Mouse (Mus musculus): ENCODE results near the gene Dennd4b.

Dennd4b gene

DNA sequence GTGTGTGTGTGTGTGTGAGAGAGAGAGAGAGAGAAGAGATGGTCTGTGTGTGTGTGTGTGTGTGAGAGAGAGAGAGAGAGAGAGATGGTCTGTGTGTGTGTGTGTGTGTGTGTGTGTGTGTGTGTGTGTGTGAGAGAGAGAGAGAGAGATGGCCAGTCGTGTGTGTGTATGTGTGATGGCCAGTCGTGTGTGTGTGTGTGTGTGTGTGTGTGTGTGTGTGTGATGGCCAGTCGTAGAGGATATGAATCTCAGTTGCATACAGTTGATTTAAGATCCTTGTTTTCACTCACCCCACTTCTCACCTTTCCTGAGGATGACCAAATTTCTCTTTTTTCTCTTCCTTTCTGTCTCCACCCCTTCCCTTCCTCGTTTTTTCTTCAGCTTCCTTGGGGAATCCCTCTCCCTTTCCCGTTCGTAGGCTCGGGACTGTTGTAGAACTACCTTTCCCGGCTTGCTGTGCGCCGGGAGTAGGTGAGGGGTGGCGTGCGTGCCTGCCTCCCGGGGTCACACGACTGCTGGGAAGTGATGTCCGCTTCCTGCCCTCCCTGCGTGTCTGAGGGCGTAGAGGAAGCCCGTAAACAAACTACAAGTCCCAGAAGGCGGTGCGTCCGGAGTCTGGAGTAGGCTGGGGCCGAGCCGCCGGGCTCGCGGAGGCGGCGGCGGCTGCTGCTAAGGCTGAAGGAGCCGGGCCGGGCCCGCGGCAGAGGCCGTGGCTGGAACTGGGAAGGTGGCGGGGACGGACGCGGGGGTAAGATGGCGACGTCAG lies 11.1 kb upstream of the Dennd4b start, which contains the start of gene Crtc2:
Gene Crtc2 (plus strand): TSS at position 511 of the 766 bp plus-strand sequence.
- DNase-seq, result peak; percentile 94 to 95

GRCm38 (mm10) chr3:90254419-90255193 lies 10.4 kb upstream of the Dennd4b start:
- no peak for DNase-seq

DNA sequence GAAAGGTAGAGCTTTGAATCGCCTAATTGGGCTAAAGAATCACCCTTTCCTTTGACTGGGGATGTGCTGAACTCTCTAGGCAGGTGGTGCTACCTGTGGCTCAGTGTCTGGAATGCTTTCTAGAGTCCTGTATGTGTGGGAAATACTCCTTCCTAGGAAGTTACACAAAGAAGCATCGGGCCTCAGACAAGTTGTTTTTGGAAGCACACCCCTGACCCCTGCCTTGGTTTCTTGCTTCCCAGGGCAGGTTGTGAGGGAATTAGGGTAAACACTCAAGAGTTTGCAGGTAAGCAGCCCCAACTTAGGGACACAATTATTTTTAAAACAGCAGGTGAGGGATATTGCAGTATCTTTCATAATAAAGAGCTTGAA lies 9.8 kb upstream of the Dennd4b start:
- no peak for DNase-seq

- no peak for DNase-seq
These were observed 9.1 kb upstream of the Dennd4b start for GRCm38 (mm10) chr3:90255784-90256353.

DNA sequence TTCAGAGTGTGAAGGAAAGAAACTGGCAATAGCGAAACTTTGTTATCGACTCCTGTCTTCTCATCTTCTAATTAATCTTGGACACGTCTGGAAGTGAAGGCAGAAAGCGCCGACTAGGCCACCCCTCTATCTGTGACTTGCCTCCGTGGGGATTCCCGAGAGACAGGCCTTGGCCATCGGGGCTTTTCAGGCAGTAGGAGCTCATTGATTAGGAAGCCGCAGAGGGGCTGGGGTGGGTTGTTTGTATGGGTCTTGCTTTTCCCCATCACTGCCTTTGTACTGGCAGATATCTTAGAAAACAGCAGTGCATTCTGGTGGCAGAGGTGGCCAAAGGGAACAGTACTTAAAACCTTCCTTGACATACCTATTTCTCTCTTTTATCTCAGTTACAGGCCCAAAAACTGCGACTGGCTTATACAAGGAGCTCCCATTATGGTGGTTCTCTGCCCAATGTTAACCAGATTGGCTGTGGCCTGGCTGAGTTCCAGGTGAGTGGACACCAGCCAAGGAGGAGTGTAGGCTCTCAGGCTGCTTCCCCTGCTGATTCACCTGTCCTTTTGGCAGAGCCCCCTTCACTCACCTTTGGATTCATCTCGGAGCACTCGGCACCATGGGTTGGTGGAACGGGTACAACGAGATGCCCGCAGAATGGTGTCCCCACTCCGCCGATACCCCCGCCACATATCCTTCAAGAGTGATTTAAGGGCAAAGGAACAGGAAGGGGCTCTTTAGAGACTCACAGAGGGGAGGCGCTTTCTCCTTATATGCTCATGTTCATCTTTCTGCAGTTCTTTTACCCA lies 8.1 kb upstream of the Dennd4b start:
- DNase-seq, result peak; percentile 98

DNA sequence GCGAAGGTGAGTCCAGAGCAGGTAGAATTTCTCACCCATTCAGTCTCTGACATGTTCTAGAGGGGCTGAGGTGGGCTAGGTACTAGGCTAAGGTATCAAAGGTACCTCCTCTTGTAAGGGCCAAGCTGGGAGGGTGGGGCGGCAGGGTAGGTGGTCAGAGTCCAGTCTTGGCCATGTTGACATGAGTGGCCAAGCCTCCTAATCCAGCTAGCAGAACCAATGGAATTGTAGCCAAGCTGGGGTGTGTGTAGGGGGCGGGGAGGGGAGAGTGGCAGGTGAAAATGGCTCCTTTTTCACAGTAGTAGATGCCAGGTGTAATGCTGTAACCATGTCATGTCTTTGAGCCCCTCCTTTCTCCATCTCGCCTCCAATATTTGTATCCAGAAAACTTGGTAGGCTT lies 6.5 kb upstream of the Dennd4b start:
- DNase-seq, result no peak

GRCm38 (mm10) chr3:90263121-90263771 lies 1.7 kb upstream of the Dennd4b start:
- no peak for DNase-seq

DNA sequence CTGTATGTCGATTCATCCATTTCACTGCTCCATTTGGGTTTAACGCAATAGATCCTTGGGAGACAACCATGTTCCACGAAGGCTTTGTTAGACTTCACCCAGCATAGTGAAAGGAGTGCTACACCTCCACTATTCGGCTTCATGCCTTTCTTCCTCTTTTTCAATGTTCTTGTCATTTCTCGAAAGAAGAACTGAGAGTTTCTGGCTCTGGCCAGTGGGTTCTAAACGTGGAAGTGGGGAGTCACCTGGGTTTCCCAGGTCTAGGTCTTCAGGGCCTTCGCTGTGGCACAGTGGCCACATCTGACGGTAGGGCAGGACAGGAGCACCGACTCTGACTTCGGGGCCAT lies 325 bp upstream of the Dennd4b start:
- peak in 1 of 2 experiments; percentile 34 for DNase-seq

DNA sequence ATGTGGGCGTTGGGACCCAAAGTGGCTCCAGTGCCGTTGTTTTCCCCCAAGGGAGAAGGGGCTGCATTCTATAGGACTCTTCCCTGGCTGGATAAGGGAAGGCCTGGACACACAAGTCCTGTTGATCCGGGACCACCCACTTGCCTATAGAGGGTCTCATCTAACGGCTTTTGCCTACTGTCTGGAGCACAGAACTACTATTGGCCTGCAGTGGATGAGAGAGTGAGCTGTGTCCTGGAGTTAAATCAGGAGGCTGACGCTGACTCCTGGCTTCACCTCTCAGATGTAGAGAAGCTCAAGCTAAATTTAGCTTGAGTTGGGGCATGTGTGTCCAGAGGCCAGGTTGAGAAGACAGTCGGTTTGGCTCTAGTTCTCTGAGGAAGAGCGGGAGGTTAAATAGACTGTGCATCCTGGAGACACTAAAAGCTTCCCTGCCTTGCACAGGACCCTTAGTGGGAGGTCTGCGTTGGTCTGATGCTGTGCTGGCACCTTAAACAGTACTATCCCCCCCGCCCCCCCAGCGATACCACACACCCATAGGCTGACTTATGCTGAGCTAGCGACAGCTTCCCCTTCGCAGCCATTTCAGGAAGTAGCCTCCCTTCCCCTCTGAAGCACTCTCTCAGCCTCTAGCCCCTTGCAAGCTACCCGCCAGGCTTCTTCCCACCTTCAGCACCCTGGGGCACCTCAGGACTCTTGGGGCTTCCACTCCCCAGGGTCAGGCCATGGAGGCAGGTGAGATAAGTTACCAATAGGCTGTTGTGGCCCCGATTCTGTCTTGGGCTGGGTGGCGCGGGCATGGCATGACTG lies 1.2 kb downstream of the Dennd4b start:
- DNase-seq, result peak; percentile 33 to 59

DNA sequence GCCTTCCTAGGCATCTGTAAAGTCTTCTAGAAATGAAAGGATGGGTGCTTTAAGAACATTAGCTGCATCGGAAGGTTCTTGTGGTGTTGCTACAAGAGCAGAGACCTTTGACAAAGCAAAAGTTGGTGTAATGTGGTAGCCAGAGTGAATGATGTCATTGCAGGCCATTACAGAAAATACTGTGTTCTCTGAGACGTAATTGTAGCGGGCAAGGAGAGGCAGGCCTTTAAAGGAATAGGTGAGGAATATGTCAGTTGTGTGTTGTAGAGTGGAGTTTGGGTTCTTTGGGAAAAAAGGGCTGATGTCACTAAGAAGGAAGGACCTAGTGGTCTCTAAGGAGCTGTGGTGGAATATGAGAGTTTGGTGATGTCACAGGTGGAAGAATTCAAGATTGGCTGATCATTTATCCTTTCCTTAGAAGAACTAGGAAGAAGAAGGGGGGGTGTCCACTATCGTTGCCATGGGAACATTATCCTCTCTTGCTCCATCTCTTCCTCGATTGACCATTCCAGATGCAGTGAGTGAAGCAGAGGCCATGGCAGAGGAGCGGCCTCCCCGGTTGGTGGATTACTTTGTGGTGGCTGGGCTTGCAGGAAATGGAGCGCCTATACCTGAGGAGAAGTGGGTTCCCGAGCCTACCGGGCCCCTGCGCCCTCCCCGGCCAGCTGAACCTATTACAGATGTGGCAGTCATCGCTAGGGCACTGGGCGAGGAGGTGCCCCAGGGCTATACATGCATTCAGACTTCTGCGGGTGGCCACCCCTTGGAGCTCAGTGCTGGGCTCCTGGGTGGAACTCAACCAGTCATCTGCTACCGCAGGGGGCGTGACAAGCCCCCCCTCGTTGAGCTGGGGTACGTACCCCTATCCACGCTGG lies 2.2 kb downstream of the Dennd4b start:
- DNase-seq, result peak in 1 of 2 experiments; percentile 2

- peak in 1 of 2 experiments; percentile 2 for DNase-seq
These were observed 3.2 kb downstream of the Dennd4b start for GRCm38 (mm10) chr3:90268190-90268589.

DNA sequence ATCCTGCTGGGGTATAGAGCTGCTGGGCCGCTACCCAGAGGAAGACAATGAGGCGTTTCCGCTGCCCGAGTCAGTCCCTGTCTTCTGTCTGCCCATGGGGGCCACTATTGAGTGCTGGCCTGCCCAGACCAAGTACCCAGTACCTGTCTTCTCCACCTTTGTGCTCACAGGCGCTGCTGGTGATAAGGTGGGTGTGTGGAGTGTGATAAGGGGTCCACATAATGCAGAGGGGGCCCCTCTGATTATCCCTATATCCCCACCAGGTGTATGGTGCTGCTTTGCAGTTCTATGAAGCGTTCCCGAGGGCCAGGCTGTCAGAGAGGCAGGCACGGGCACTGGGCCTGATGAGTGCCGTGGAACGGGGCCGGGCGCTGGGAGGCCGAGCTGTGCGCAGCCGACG lies 4.0 kb downstream of the Dennd4b start:
- DNase-seq, result no peak

DNA sequence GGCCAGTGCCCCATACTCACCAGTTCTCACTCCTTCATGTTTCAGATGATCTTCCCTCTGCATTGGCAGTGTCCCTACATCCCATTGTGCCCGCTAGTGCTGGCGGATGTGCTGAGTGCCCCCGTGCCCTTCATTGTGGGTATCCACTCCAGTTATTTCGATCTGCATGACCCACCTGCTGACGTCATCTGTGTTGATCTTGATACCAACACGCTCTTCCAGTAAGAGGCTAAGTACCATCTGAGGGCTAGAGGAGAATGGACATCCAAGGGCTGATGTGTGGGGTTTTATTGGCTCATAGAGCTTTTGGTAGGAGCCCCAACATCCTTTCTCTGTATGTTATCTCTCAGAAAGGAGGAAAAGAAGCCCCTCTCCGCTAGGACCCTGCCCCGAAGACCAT lies 5.8 kb downstream of the Dennd4b start:
- no peak for DNase-seq

GRCm38 (mm10) chr3:90272170-90272569 lies 7.2 kb downstream of the Dennd4b start:
- DNase-seq, result no peak

DNA sequence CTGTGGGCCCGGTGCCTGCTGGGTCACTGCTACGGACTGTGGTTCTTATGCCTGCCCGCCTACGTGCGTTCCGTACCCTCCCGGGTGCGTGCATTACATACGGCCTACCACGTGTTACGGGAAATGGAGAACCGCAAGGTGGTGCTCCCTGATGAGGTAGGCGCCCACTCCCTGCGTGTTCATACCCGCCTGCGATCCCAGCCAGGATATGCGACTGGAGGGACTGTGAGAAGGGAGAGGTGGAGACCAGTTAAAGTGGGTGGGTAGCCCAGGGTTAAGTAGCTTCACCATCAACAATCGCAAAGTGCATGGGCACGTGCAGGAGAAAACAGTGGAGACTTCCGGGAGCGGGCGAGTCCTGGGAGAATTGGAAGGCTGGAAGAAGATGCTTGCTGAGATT lies 8.9 kb downstream of the Dennd4b start:
- no peak for DNase-seq

GRCm38 (mm10) chr3:90275286-90275685 lies 10.3 kb downstream of the Dennd4b start:
- DNase-seq, result peak; percentile 74 to 79

- DNase-seq, result no peak
These were observed 11.9 kb downstream of the Dennd4b start for GRCm38 (mm10) chr3:90276858-90277257.

DNA sequence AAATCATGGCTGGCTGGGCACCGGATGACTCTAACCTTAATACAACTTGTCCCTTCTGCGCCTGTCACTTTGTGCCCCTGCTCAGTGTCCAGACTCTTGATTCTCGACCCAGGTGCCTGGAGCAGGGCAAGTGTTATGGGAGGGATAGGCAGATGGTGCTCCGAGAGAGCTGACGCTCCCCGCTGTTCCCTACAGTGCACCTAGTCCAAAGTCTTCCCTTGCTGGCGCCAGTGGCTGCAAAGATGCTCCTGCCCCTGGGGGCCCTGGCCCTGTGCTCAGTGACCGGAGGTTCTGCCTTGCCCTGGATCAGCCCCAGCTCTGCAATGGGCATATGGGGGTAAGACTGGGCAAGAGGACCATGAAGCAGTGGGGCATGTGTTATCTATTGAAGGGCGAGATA lies 12.8 kb downstream of the Dennd4b start:
- peak; percentile 86 to 87 for DNase-seq

- DNase-seq, result no peak
These were observed 13.2 kb downstream of the Dennd4b start for GRCm38 (mm10) chr3:90278211-90278610.

DNA sequence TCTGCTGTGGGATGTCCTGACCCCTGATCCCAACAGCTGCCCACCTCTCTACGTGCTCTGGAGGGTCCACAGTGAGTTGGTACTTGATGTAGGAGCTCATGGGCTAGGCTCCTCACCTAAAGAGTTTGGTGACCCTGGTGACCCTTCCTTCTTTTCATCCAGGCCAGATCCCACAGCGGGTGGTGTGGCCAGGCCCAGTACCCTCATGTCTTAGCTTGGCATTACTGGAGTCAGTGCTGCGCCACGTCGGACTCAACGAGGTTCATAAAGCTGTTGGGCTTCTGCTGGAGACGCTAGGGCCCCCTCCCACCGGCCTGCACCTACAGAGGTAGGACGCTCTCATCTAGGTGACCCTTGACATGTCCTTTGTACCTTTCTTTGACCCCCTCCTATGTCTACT lies 14.2 kb downstream of the Dennd4b start:
- DNase-seq, result no peak

DNA sequence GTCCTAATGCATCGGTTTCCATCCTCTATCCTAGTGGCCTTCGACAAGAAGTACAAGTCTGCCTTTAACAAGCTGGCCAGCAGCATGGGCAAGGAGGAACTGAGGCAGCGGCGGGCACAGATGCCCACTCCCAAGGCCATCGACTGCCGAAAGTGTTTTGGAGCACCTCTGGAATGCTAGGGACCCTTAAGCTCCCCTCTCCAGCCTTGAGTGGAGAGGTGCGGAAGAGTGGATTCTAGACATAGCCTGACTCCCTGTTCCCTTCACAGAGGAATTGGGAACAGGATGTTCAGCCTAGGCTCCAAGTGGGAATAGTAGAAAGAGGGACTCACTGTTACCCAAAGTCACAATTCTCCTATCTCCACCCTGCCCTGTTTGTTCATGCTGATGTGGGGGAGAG lies 14.8 kb downstream of the Dennd4b start:
- no peak for DNase-seq

All from cerebellum, postnatal 36 days (tissue).